Mouse (Mus musculus): ENCODE measurements at regions not wholly inside any gene's neighbourhood (a gene's known extent, or its start where the extent isn't known, plus 50 kb on each side); places are given as distances from the start of the nearest gene placed in this dataset.

GRCm38 (mm10) chr2:160510635-160511421 is 134.9 kb upstream of the Top1 start:
- 58% methylated on average over 14 of the region's 14 CpGs for WGBS

GRCm38 (mm10) chr2:160515621-160516020 is 130.1 kb upstream of the Top1 start:
- H3K27me3 ChIP-seq (ENCODE audit: control insufficient read depth, insufficient read depth, low read length) = no peaks in the 10 kb centered on the region
- H3K9me3 ChIP-seq (ENCODE audit: control insufficient read depth, low read length) = no peaks in the 10 kb centered on the region
- 0 out of 2 replicates have a peak, but pooled peaks cover under 1% of the 10 kb centered on the region for H3K4me1 ChIP-seq (ENCODE audit: control insufficient read depth, insufficient read depth, low read length)
- H3K4me3 ChIP-seq (ENCODE audit: low read depth, low read length) = no peak overlapping the region
- H3K36me3 ChIP-seq (ENCODE audit: control insufficient read depth, insufficient read depth, low read length) = no peaks in the 10 kb centered on the region
- no peak overlapping the region for H3K9ac ChIP-seq (ENCODE audit: low read length)
- H3K4me2 ChIP-seq = no peak overlapping the region
- DNase-seq (ENCODE audit: low spot score, missing footprints) (no peak), ATAC-seq (ENCODE audit: low FRiP score) (no peak)
- 65% methylated on average over 6 of the region's 6 CpGs for WGBS
- no peak overlapping the region for H3K27ac ChIP-seq (ENCODE audit: low read depth, low read length)

More at GRCm38 (mm10) chr2:160510635-160511421, 134.9 kb upstream of the Top1 start:
- Histone ChIP-seq H3K9ac (ENCODE audit: low read length) (no peak overlapping the region), H3K27ac (ENCODE audit: low read depth, low read length) (no peak overlapping the region), H3K27me3 (ENCODE audit: control insufficient read depth, insufficient read depth, low read length) (no peaks in the 10 kb centered on the region), H3K36me3 (ENCODE audit: control insufficient read depth, insufficient read depth, low read length) (no peaks in the 10 kb centered on the region), H3K9me3 (ENCODE audit: control insufficient read depth, low read length) (no peaks in the 10 kb centered on the region), H3K4me2 (no peak overlapping the region), H3K4me1 (ENCODE audit: control insufficient read depth, insufficient read depth, low read length) (peaks cover 6% of the 10 kb centered on the region; the same call in 1 of the 2 replicates), H3K4me3 (ENCODE audit: low read depth, low read length) (no peak overlapping the region)
- DNase-seq (ENCODE audit: low spot score, missing footprints) = no peak
- ATAC-seq (ENCODE audit: low FRiP score) = peak; percentile 51

GRCm38 (mm10) chr2:160516526-160516925 is 129.2 kb upstream of the Top1 start:
- Histone ChIP-seq H3K27me3 (ENCODE audit: control insufficient read depth, insufficient read depth, low read length) (no peaks in the 10 kb centered on the region), H3K36me3 (ENCODE audit: control insufficient read depth, insufficient read depth, low read length) (no peaks in the 10 kb centered on the region), H3K27ac (ENCODE audit: low read depth, low read length) (no peak overlapping the region), H3K4me1 (ENCODE audit: control insufficient read depth, insufficient read depth, low read length) (no peaks in the 10 kb centered on the region), H3K4me2 (no peak overlapping the region), H3K4me3 (ENCODE audit: low read depth, low read length) (no peak overlapping the region), H3K9me3 (ENCODE audit: control insufficient read depth, low read length) (no peaks in the 10 kb centered on the region), H3K9ac (ENCODE audit: low read length) (no peak overlapping the region)
- ATAC-seq (ENCODE audit: low FRiP score) = 0 out of 2 replicates have a peak, but pooled peaks have one; percentile 9
- DNase-seq (ENCODE audit: low spot score, missing footprints) = no peak
- WGBS = 17% methylated on average over 6 of the region's 6 CpGs

GRCm38 (mm10) chr2:160525301-160526205 is 120.1 kb upstream of the Top1 start:
- Histone ChIP-seq H3K27me3 (ENCODE audit: control insufficient read depth, insufficient read depth, low read length) (no peaks in the 10 kb centered on the region), H3K4me2 (no peak overlapping the region), H3K4me3 (ENCODE audit: low read depth, low read length) (no peak overlapping the region), H3K9ac (ENCODE audit: low read length) (no peak overlapping the region), H3K36me3 (ENCODE audit: control insufficient read depth, insufficient read depth, low read length) (no peaks in the 10 kb centered on the region), H3K27ac (ENCODE audit: low read depth, low read length) (no peak overlapping the region), H3K4me1 (ENCODE audit: control insufficient read depth, insufficient read depth, low read length) (no peaks in the 10 kb centered on the region), H3K9me3 (ENCODE audit: control insufficient read depth, low read length) (no peaks in the 10 kb centered on the region)
- DNase-seq (ENCODE audit: low spot score, missing footprints) (no peak), ATAC-seq (ENCODE audit: low FRiP score) (no peak)
- 85% methylated on average over 9 of the region's 9 CpGs for WGBS

GRCm38 (mm10) chr2:160526377-160527125 is 119.1 kb upstream of the Top1 start:
- H3K36me3 ChIP-seq (ENCODE audit: control insufficient read depth, insufficient read depth, low read length) = no peaks in the 10 kb centered on the region
- H3K9me3 ChIP-seq (ENCODE audit: control insufficient read depth, low read length) = no peaks in the 10 kb centered on the region
- peak; percentile 85 for DNase-seq (ENCODE audit: low spot score, missing footprints)
- no peak overlapping the region for H3K27ac ChIP-seq (ENCODE audit: low read depth, low read length)
- 57% methylated on average over 8 of the region's 8 CpGs for WGBS
- H3K4me1 ChIP-seq (ENCODE audit: control insufficient read depth, insufficient read depth, low read length) = no peaks in the 10 kb centered on the region
- no peak overlapping the region for H3K4me3 ChIP-seq (ENCODE audit: low read depth, low read length)
- H3K27me3 ChIP-seq (ENCODE audit: control insufficient read depth, insufficient read depth, low read length) = no peaks in the 10 kb centered on the region
- H3K4me2 ChIP-seq = no peak overlapping the region
- H3K9ac ChIP-seq (ENCODE audit: low read length) = no peak overlapping the region
- ATAC-seq (ENCODE audit: low FRiP score) = no peak

GRCm38 (mm10) chr2:160529306-160529705 is 116.4 kb upstream of the Top1 start:
- ATAC-seq (ENCODE audit: low FRiP score) = no peak
- Histone ChIP-seq H3K4me1 (ENCODE audit: control insufficient read depth, insufficient read depth, low read length) (no peaks in the 10 kb centered on the region), H3K27me3 (ENCODE audit: control insufficient read depth, insufficient read depth, low read length) (no peaks in the 10 kb centered on the region), H3K4me2 (no peak overlapping the region), H3K36me3 (ENCODE audit: control insufficient read depth, insufficient read depth, low read length) (no peaks in the 10 kb centered on the region), H3K4me3 (ENCODE audit: low read depth, low read length) (no peak overlapping the region), H3K9ac (ENCODE audit: low read length) (no peak overlapping the region), H3K27ac (ENCODE audit: low read depth, low read length) (no peak overlapping the region), H3K9me3 (ENCODE audit: control insufficient read depth, low read length) (no peaks in the 10 kb centered on the region)
- DNase-seq (ENCODE audit: low spot score, missing footprints) = no peak
- WGBS = 83% methylated on average over 7 of the region's 7 CpGs

GRCm38 (mm10) chr2:160530377-160530776 is 115.3 kb upstream of the Top1 start:
- DNase-seq (ENCODE audit: low spot score, missing footprints) (no peak), ATAC-seq (ENCODE audit: low FRiP score) (no peak)
- Histone ChIP-seq H3K27me3 (ENCODE audit: control insufficient read depth, insufficient read depth, low read length) (no peaks in the 10 kb centered on the region), H3K9ac (ENCODE audit: low read length) (no peak overlapping the region), H3K27ac (ENCODE audit: low read depth, low read length) (no peak overlapping the region), H3K4me1 (ENCODE audit: control insufficient read depth, insufficient read depth, low read length) (no peaks in the 10 kb centered on the region), H3K36me3 (ENCODE audit: control insufficient read depth, insufficient read depth, low read length) (no peaks in the 10 kb centered on the region), H3K4me3 (ENCODE audit: low read depth, low read length) (no peak overlapping the region), H3K4me2 (no peak overlapping the region), H3K9me3 (ENCODE audit: control insufficient read depth, low read length) (no peaks in the 10 kb centered on the region)
- WGBS = 64% methylated on average over 3 of the region's 3 CpGs

GRCm38 (mm10) chr2:160537319-160537719 is 108.4 kb upstream of the Top1 start:
- no peaks in the 10 kb centered on the region for H3K27me3 ChIP-seq (ENCODE audit: control insufficient read depth, insufficient read depth, low read length)
- no peak overlapping the region for H3K27ac ChIP-seq (ENCODE audit: low read depth, low read length)
- no peak overlapping the region for H3K9ac ChIP-seq (ENCODE audit: low read length)
- H3K4me3 ChIP-seq (ENCODE audit: low read depth, low read length) = no peak overlapping the region
- H3K4me2 ChIP-seq = no peak overlapping the region
- H3K9me3 ChIP-seq (ENCODE audit: control insufficient read depth, low read length) = no peaks in the 10 kb centered on the region
- no peaks in the 10 kb centered on the region for H3K36me3 ChIP-seq (ENCODE audit: control insufficient read depth, insufficient read depth, low read length)
- 72% methylated on average over 8 of the region's 8 CpGs for WGBS
- DNase-seq (ENCODE audit: low spot score, missing footprints) (no peak), ATAC-seq (ENCODE audit: low FRiP score) (no peak)
- H3K4me1 ChIP-seq (ENCODE audit: control insufficient read depth, insufficient read depth, low read length) = no peaks in the 10 kb centered on the region

Measured in midbrain, embryonic 11.5 days (tissue).